22 mouse cellular contexts compared by ENCODE assay signal in the genomic region with DNA sequence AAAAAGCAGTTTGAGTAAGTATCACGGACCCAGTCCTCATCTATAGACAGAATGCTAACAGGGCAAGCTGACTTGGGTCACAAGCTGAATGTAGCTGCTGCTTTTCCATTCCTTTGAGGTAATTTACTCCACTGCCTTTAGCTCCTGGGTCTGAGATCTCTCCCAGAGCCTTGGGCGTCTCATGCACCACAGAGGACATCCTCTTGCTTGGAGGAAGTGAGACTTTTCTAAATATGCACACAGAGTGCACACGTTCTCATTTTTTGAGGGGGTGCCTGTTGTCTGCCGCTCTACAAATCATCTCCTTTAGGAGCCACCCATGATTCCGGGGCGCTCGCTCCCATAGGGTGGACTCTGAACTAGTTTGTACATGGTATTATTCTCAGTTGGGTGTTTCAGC. TPM values are rescaled to one million over a fixed set of nuclear protein-coding genes. Genes with fewer than 3 reads are reported as not detected.
A peak's percentile ranks its signal among the peaks of the same experiment; 100 is the strongest.
DNase-seq lines count a peak whose midpoint lies in the region; ATAC-seq and TF ChIP-seq lines count a peak whose summit lies in the region.
"Had no signal": no experiment of that assay in that cellular context is flagged by ENCODE, and none has a peak within 500 bp of the region (broad histone marks: within the 10 kb centered on the region; RNA-seq: fewer than 3 reads in every experiment).

No protein-coding gene starts in this region.

- TF ChIP-seq RAD21 in CH12.LX (IDR thresholded peaks at IDR 0.05; ENCODE audit: low read depth, low read length): no peak

- TF ChIP-seq EP300 in CH12.LX (IDR thresholded peaks at IDR 0.05; ENCODE audit: low read length): no peak

- in situ Hi-C loops in CH12.LX (cut with MboI; ENCODE audit: low pct_ligation_motif_present, low pct_unique_long_range_greater_than_20kb, low sequenced_read_pairs): no loop called here

- DNase-seq in heart, adult 11 months: peak; percentile 91
- no peak for DNase-seq in heart, postnatal 36 days
- no peak for DNase-seq in liver, embryonic 13.5 days
- no peak for DNase-seq in liver, embryonic 11.5 days (ENCODE audit: low spot score)
- DNase-seq in CH12.LX (ENCODE audit: extremely low read depth): peak; percentile 42
- no peak for DNase-seq in urinary bladder, postnatal 14 days (ENCODE audit: low spot score)
- DNase-seq: adrenal gland, adult 8-10 months; adrenal gland, postnatal 25 days; cerebellum, adult 18-20 months; cerebellum, adult 9-10 months; cerebellum, postnatal 14 days; gastrocnemius, postnatal 25 days had no signal

- no peak overlapping the region for H3K4me3 ChIP-seq in liver, embryonic 13.5 days (replicated peaks)
- H3K4me3 ChIP-seq in liver, embryonic 11.5 days (ENCODE audit: low read depth, low read length): no peak overlapping the region
- no peak overlapping the region for H3K4me3 ChIP-seq in CH12.LX (replicated peaks in 1 of 3; ENCODE audit: low read depth in 2 of 3, low read length in 2 of 3, poor library complexity in 1 of 3)
- H3K4me3 ChIP-seq: forebrain, embryonic 10.5 days; forebrain, embryonic 13.5 days; hindbrain, embryonic 10.5 days; hindbrain, embryonic 13.5 days had no signal

- dilution Hi-C loops in CH12.LX (cut with MboI; ENCODE audit: extremely low pct_ligation_motif_present, extremely low pct_unique_long_range_greater_than_20kb, low sequenced_read_pairs): no loop called here

- H3K79me2 ChIP-seq in CH12.LX (replicated peaks; ENCODE audit: control insufficient read depth, extremely low read depth, insufficient read depth, poor library complexity, severe bottlenecking): no peaks in the 10 kb centered on the region

- peaks cover 61% of the 10 kb centered on the region for H3K36me3 ChIP-seq in liver, embryonic 13.5 days
- peaks cover 40% of the 10 kb centered on the region for H3K36me3 ChIP-seq in liver, embryonic 11.5 days (ENCODE audit: control insufficient read depth, insufficient read depth, low read length)
- peaks cover 44 to 53% of the 10 kb centered on the region in 2 experiments for H3K36me3 ChIP-seq in CH12.LX (replicated peaks in 1 of 2; ENCODE audit: control insufficient read depth in 1 of 2, insufficient read depth in 1 of 2, low read length in 1 of 2)

- H3K4me1 ChIP-seq in liver, embryonic 13.5 days (replicated peaks): peaks cover 47% of the 10 kb centered on the region
- peaks cover 3% of the 10 kb centered on the region for H3K4me1 ChIP-seq in liver, embryonic 11.5 days (replicated peaks; ENCODE audit: control insufficient read depth, insufficient read depth, low read length)
- peaks cover 13 to 40% of the 10 kb centered on the region in 2 experiments; a peak in 3 of 4 replicates for H3K4me1 ChIP-seq in CH12.LX (ENCODE audit: control insufficient read depth in 1 of 2, insufficient read depth in 2 of 2)
- H3K4me1 ChIP-seq: forebrain, embryonic 10.5 days; forebrain, embryonic 13.5 days; hindbrain, embryonic 13.5 days had no signal

- TF ChIP-seq POLR2A in CH12.LX (IDR thresholded peaks at IDR 0.05; ENCODE audit: low read depth, low read length): no peak

- intact Hi-C loops in heart, postnatal 36 days (cut with DNase I): no loop called here

- no peak for ATAC-seq in liver, embryonic 13.5 days (ENCODE audit: low read depth)
- ATAC-seq in liver, embryonic 11.5 days (replicated peaks; ENCODE audit: low FRiP score): no peak
- peak; percentile 62 for ATAC-seq in megakaryocyte, adult 5-6 weeks (ENCODE audit: poor library complexity, severe bottlenecking)
- ATAC-seq: activated CD4-positive, CD25-positive, alpha-beta regulatory T cell, adult 4 months; CD4-positive, CD25-positive, alpha-beta regulatory T cell, adult 4 months; forebrain, embryonic 13.5 days; forebrain, embryonic 16.5 days; hindbrain, embryonic 16.5 days had no signal

- no peaks in the 10 kb centered on the region for H3K27me3 ChIP-seq in liver, embryonic 13.5 days
- no peaks in the 10 kb centered on the region for H3K27me3 ChIP-seq in liver, embryonic 11.5 days (replicated peaks; ENCODE audit: control insufficient read depth, insufficient read depth, low read length)
- no peaks in the 10 kb centered on the region for H3K27me3 ChIP-seq in CH12.LX (replicated peaks)
- H3K27me3 ChIP-seq: forebrain, embryonic 13.5 days; hindbrain, embryonic 13.5 days had no signal

- TF ChIP-seq CTCF in CH12.LX (conservative IDR thresholded peaks at IDR 0.05 in 1 of 2, IDR thresholded peaks at IDR 0.05 in 1 of 2; ENCODE audit: low read depth in 2 of 2, low read length in 2 of 2): no peak

- peak overlapping the region; percentile 34; the same call in 1 of the 2 replicates for H3K27ac ChIP-seq in liver, embryonic 13.5 days
- no peak overlapping the region for H3K27ac ChIP-seq in liver, embryonic 11.5 days (ENCODE audit: low read depth, low read length)
- H3K27ac ChIP-seq in CH12.LX (ENCODE audit: insufficient read depth, low read depth): no peak overlapping the region
- H3K27ac ChIP-seq: forebrain, embryonic 10.5 days; forebrain, embryonic 13.5 days; hindbrain, embryonic 10.5 days; hindbrain, embryonic 13.5 days had no signal

- no peak overlapping the region for H3K9ac ChIP-seq in liver, embryonic 13.5 days
- no peak overlapping the region for H3K9ac ChIP-seq in liver, embryonic 11.5 days (ENCODE audit: low read depth, low read length)
- no peak overlapping the region for H3K9ac ChIP-seq in CH12.LX (ENCODE audit: insufficient read depth, low read depth)
- H3K9ac ChIP-seq: forebrain, embryonic 13.5 days; hindbrain, embryonic 13.5 days had no signal

- H3K4me2 ChIP-seq in liver, embryonic 13.5 days: no peak overlapping the region
- H3K4me2 ChIP-seq in liver, embryonic 11.5 days: no peak overlapping the region
- no peak overlapping the region for H3K4me2 ChIP-seq in CH12.LX (ENCODE audit: insufficient read depth, low read depth, poor library complexity, severe bottlenecking)
- H3K4me2 ChIP-seq: forebrain, embryonic 13.5 days; heart, embryonic 11.5 days; hindbrain, embryonic 13.5 days had no signal

- H3K9me3 ChIP-seq in liver, embryonic 13.5 days (replicated peaks): no peaks in the 10 kb centered on the region
- no peaks in the 10 kb centered on the region for H3K9me3 ChIP-seq in liver, embryonic 11.5 days (ENCODE audit: control insufficient read depth, low read length)
- no peaks in the 10 kb centered on the region for H3K9me3 ChIP-seq in CH12.LX (replicated peaks; ENCODE audit: low read length)
- H3K9me3 ChIP-seq: forebrain, embryonic 10.5 days; forebrain, embryonic 13.5 days; hindbrain, embryonic 10.5 days; hindbrain, embryonic 13.5 days had no signal

- WGBS in liver, embryonic 13.5 days (ENCODE audit: insufficient replicate concordance): 71% methylated on average over 7 of the region's 7 CpGs
- 73% methylated on average over 7 of the region's 7 CpGs for WGBS in liver, embryonic 11.5 days

TF ChIP-seq in CH12.LX, 34 proteins besides CTCF, POLR2A, EP300 and RAD21:
- TF ChIP-seq POLR2AphosphoS2 (IDR thresholded peaks at IDR 0.05; ENCODE audit: low read depth, low read length) (no peak), CHD1 (IDR thresholded peaks at IDR 0.05; ENCODE audit: low read depth, low read length) (no peak), SMC3 (IDR thresholded peaks at IDR 0.05; ENCODE audit: low read depth, low read length) (no peak), TCF12 (IDR thresholded peaks at IDR 0.05; ENCODE audit: low read depth, low read length) (no peak), GABPA (IDR thresholded peaks at IDR 0.05; ENCODE audit: insufficient replicate concordance, low read depth, low read length) (no peak), TBP (conservative IDR thresholded peaks at IDR 0.05; ENCODE audit: low read depth, low read length) (no peak), RCOR1 (conservative IDR thresholded peaks at IDR 0.05; ENCODE audit: low read depth, low read length) (no peak), NRF1 (IDR thresholded peaks at IDR 0.05; ENCODE audit: low read depth, low read length) (no peak), MXI1 (IDR thresholded peaks at IDR 0.05; ENCODE audit: low read depth, low read length) (no peak), HCFC1 (IDR thresholded peaks at IDR 0.05; ENCODE audit: low read depth, low read length) (no peak), MAZ (IDR thresholded peaks at IDR 0.05; ENCODE audit: low read depth, low read length) (no peak), SIN3A (IDR thresholded peaks at IDR 0.05; ENCODE audit: low read length) (no peak), USF1 (IDR thresholded peaks at IDR 0.05; ENCODE audit: low read depth, low read length) (no peak), ETS1 (conservative IDR thresholded peaks at IDR 0.05; ENCODE audit: low read depth, low read length) (no peak)

RNA-seq across cellular contexts. Expression of gene Prkab1, which starts 11.8 kb away (rescaled TPM):
- total RNA-seq in heart, postnatal 36 days (2021): 10 to 100 TPM; 48.7 to 58.3 TPM
- polyA plus RNA-seq in liver, embryonic 13.5 days (2015; fragmentation: Nextera tagmentation; extraction: Ambion mirVana): 76.1 and 81.9 TPM in 2 replicates
- 109 and 111 TPM in 2 replicates for polyA plus RNA-seq in liver, embryonic 11.5 days (2014; fragmentation: Nextera tagmentation; extraction: Ambion mirVana)
- 18.4 and 20.1 TPM in 2 replicates for total RNA-seq in CH12.LX (2012; rRNA removed)
- total RNA-seq in CH12.LX (2014; rRNA removed): 19.8 and 24.1 TPM in 2 replicates
- 23.6 and 26.8 TPM in 2 replicates for polyA plus RNA-seq in CH12.LX (2012; ENCODE audit: insufficient read length, low read depth)
- total RNA-seq in megakaryocyte, adult 5-6 weeks (2015): 56.7 and 62.7 TPM in 2 replicates
- 27.1 and 29.2 TPM in 2 replicates for total RNA-seq in megakaryocyte, adult 5-6 weeks (2017)

Comparison
In these comparisons a context has a peak if more than half of its experiments do, and no peak if none do; other contexts are left out.
1. DNase-seq: peak in heart, adult 11 months (single experiment) and CH12.LX (single experiment); none in heart, postnatal 36 days (0 of 2), liver, embryonic 13.5 days (single experiment), liver, embryonic 11.5 days (single experiment) and urinary bladder, postnatal 14 days (single experiment).